In genomic region chr2:79086280-79086679, GRCm38 (mm10) we compare ENCODE assay signal across 24 mouse cellular contexts.
"Had no signal": no experiment of that assay in that cellular context is flagged by ENCODE, and none has a peak within 500 bp of the region (broad histone marks: within the 10 kb centered on the region; RNA-seq: fewer than 3 reads in every experiment).

No protein-coding gene starts in this region.

- ATAC-seq: forebrain, postnatal 0 days; hindbrain, embryonic 16.5 days; intestine, embryonic 15.5 days; intestine, postnatal 0 days had no signal

- H3K27ac ChIP-seq: hindbrain, embryonic 14.5 days; intestine, embryonic 15.5 days; limb, embryonic 13.5 days; limb, embryonic 15.5 days had no signal

- H3K9me3 ChIP-seq: heart, embryonic 13.5 days; heart, embryonic 15.5 days; intestine, embryonic 15.5 days; kidney, embryonic 15.5 days; limb, embryonic 13.5 days; limb, embryonic 15.5 days had no signal

- DNase-seq: forebrain, postnatal 0 days; gastrocnemius, adult 2 months; gastrocnemius, postnatal 10 days; gastrocnemius, postnatal 25 days; heart, adult 18-20 months; heart, postnatal 14 days; heart, postnatal 36 days; kidney, adult 2 months; kidney, adult 9 months; kidney, postnatal 14 days; kidney, postnatal 36 days; layer of hippocampus, adult 9-11 months; layer of hippocampus, postnatal 36 days; left cerebral cortex, postnatal 4 days had no signal

- H3K4me3 ChIP-seq: heart, embryonic 13.5 days; intestine, embryonic 15.5 days; kidney, embryonic 15.5 days; limb, embryonic 13.5 days; limb, embryonic 15.5 days had no signal

- H3K36me3 ChIP-seq: heart, embryonic 13.5 days; heart, embryonic 15.5 days; intestine, embryonic 15.5 days; kidney, embryonic 15.5 days; limb, embryonic 13.5 days; limb, embryonic 15.5 days had no signal

- H3K27me3 ChIP-seq: heart, embryonic 13.5 days; heart, embryonic 15.5 days; intestine, embryonic 15.5 days; kidney, embryonic 15.5 days; limb, embryonic 13.5 days; limb, embryonic 15.5 days had no signal

- H3K4me2 ChIP-seq: heart, embryonic 11.5 days; hindbrain, embryonic 14.5 days; intestine, embryonic 15.5 days; kidney, embryonic 15.5 days had no signal

- H3K9ac ChIP-seq: forebrain, postnatal 0 days; heart, embryonic 13.5 days; heart, embryonic 15.5 days; hindbrain, embryonic 14.5 days; intestine, embryonic 15.5 days; kidney, embryonic 15.5 days; limb, embryonic 13.5 days; limb, embryonic 15.5 days had no signal
